Mouse (Mus musculus) MEL (cell line): ENCODE results near the gene Mcur1. TPM values are rescaled to one million over a fixed set of nuclear protein-coding genes. Genes with fewer than 3 reads are reported as not detected.
A peak's percentile ranks its signal among the peaks of the same experiment; 100 is the strongest.

Experiments used
- DNase-seq: peaks from one replicate; pipeline ENCODE4 v3.0.0; 2011; ENCODE audit warnings: low read depth, low spot score
- H3K27ac ChIP-seq: 2 replicates; pipeline ENCODE4 v1.5.1; 2012; ENCODE audit warnings: low read depth, mild to moderate bottlenecking, control low read depth, low read length, moderate library complexity; ENCODE audit not compliant: control insufficient read depth
- H3K27me3 ChIP-seq, 2 experiments: fragments of 150-350 bp in 1 of 2; sonication (generic) in 1 of 2; 2 replicates each; pipeline ENCODE4 v1.6.1; 2012; ENCODE audit warnings: low read length in 2 of 2, mild to moderate bottlenecking in 2 of 2, improper control_type of control experiment in 1 of 2, moderate library complexity in 1 of 2; ENCODE audit not compliant: insufficient read depth in 2 of 2, control insufficient read depth in 1 of 2
- H3K36me3 ChIP-seq, 2 experiments: 2 replicates each; pipeline ENCODE4 v1.6.1; 2012 to 2014; ENCODE audit warnings: low read length in 2 of 2, improper control_type of control experiment in 1 of 2, inconsistent platforms in 1 of 2, mild to moderate bottlenecking in 1 of 2; ENCODE audit not compliant: insufficient read depth in 2 of 2, control insufficient read depth in 1 of 2
- H3K4me1 ChIP-seq, 2 experiments: fragments of 150-350 bp in 1 of 2; sonication (generic) in 1 of 2; 2 replicates each; pipeline ENCODE4 v1.6.1; 2012; ENCODE audit warnings: low read length in 2 of 2, improper control_type of control experiment in 1 of 2, mild to moderate bottlenecking in 1 of 2; ENCODE audit not compliant: insufficient read depth in 2 of 2, control insufficient read depth in 1 of 2
- H3K4me3 ChIP-seq, 2 experiments: fragments of 150-350 bp in 1 of 2; sonication (generic) in 1 of 2; 2 replicates each; pipeline ENCODE4 v1.5.1; 2012; ENCODE audit warnings: low read depth in 2 of 2, low read length in 2 of 2, mild to moderate bottlenecking in 2 of 2, moderate library complexity in 2 of 2, control low read depth in 1 of 2, improper control_type of control experiment in 1 of 2; ENCODE audit not compliant: control insufficient read depth in 1 of 2, insufficient read depth in 1 of 2
- H3K79me2 ChIP-seq: 2 replicates; pipeline ENCODE4 v1.6.1; 2012; ENCODE audit warnings: mild to moderate bottlenecking, low read length, moderate library complexity; ENCODE audit not compliant: control insufficient read depth, poor library complexity, insufficient read depth
- H3K9ac ChIP-seq: 2 replicates; pipeline ENCODE4 v1.6.1; 2012; ENCODE audit warnings: low read depth, mild to moderate bottlenecking, control low read depth, low read length, moderate library complexity; ENCODE audit not compliant: control insufficient read depth, poor library complexity, severe bottlenecking
- H3K9me3 ChIP-seq: fragments of 150-350 bp; sonication (generic); replicated peaks from 2 replicates; pipeline ENCODE4 v1.6.1; 2012; ENCODE audit warnings: mild to moderate bottlenecking, low read length, improper control_type of control experiment, moderate library complexity; ENCODE audit not compliant: insufficient read depth
- CHD1 ChIP-seq: IDR thresholded peaks from 2 replicates; pipeline ENCODE4 v1.6.1; 2012; ENCODE audit warnings: low read depth, mild to moderate bottlenecking, inconsistent platforms, low read length, improper control_type of control experiment
- CHD2 ChIP-seq: IDR thresholded peaks from 2 replicates; pipeline ENCODE4 v1.6.1; 2011; ENCODE audit warnings: low read length, improper control_type of control experiment
- CTCF ChIP-seq, 3 experiments: IDR thresholded peaks in 2 of 3; conservative IDR thresholded peaks in 1 of 3; 2 replicates each; pipeline ENCODE4 v1.5.1; 2011 to 2012; ENCODE audit warnings: low read length in 3 of 3, low read depth in 2 of 3, mild to moderate bottlenecking in 2 of 3, improper control_type of control experiment in 1 of 3, inconsistent platforms in 1 of 3, mixed read lengths in 1 of 3, moderate library complexity in 1 of 3; ENCODE audit not compliant: control insufficient read depth in 1 of 3, insufficient read depth in 1 of 3, poor library complexity in 1 of 3, severe bottlenecking in 1 of 3
- ELF1 ChIP-seq: IDR thresholded peaks from 2 replicates; pipeline ENCODE4 v1.6.1; 2014; ENCODE audit warnings: low read depth, mild to moderate bottlenecking, inconsistent platforms, low read length, improper control_type of control experiment, moderate library complexity
- EP300 ChIP-seq, 2 experiments: IDR thresholded peaks; 2 replicates each; pipeline ENCODE4 v1.6.1; 2011; ENCODE audit warnings: improper control_type of control experiment in 2 of 2, low read length in 2 of 2, low read depth in 1 of 2, mild to moderate bottlenecking in 1 of 2
- ETS1 ChIP-seq: IDR thresholded peaks from 2 replicates; pipeline ENCODE4 v1.6.1; 2012; ENCODE audit warnings: low read depth, mild to moderate bottlenecking, inconsistent platforms, low read length, improper control_type of control experiment, moderate library complexity
- GATA1 ChIP-seq: IDR thresholded peaks from 2 replicates; pipeline ENCODE4 v1.6.1; 2011; ENCODE audit warnings: low read depth, low read length, improper control_type of control experiment
- MAFK ChIP-seq: IDR thresholded peaks from 2 replicates; pipeline ENCODE4 v1.6.1; 2011; ENCODE audit warnings: low read depth, mild to moderate bottlenecking, low read length, improper control_type of control experiment, borderline replicate concordance
- MAX ChIP-seq: IDR thresholded peaks from 2 replicates; pipeline ENCODE4 v1.6.1; 2011; ENCODE audit warnings: low read length, improper control_type of control experiment
- MXI1 ChIP-seq: IDR thresholded peaks from 2 replicates; pipeline ENCODE4 v1.6.1; 2011; ENCODE audit warnings: mild to moderate bottlenecking, low read depth, low read length, improper control_type of control experiment
- MYB ChIP-seq: IDR thresholded peaks from 2 replicates; pipeline ENCODE4 v1.6.1; 2011; ENCODE audit warnings: mild to moderate bottlenecking, low read depth, low read length, improper control_type of control experiment
- MYC ChIP-seq: IDR thresholded peaks from 2 replicates; pipeline ENCODE4 v1.6.1; 2011; ENCODE audit warnings: low read depth, mild to moderate bottlenecking, low read length, improper control_type of control experiment, moderate library complexity
- NELFE ChIP-seq: IDR thresholded peaks from 2 replicates; pipeline ENCODE4 v1.6.1; 2011; ENCODE audit warnings: low read depth, low read length, improper control_type of control experiment
- NRF1 ChIP-seq: IDR thresholded peaks from 2 replicates; pipeline ENCODE4 v1.6.1; 2014; ENCODE audit warnings: low read depth, mild to moderate bottlenecking, inconsistent platforms, low read length, improper control_type of control experiment, moderate library complexity; ENCODE audit not compliant: poor library complexity, insufficient read depth, severe bottlenecking
- POLR2A ChIP-seq, 2 experiments: IDR thresholded peaks; 2 replicates each; pipeline ENCODE4 v1.6.1; 2011 to 2012; ENCODE audit warnings: low read length in 2 of 2, mild to moderate bottlenecking in 2 of 2, control low read depth in 1 of 2, improper control_type of control experiment in 1 of 2, low read depth in 1 of 2, moderate library complexity in 1 of 2; ENCODE audit not compliant: control insufficient read depth in 1 of 2, insufficient read depth in 1 of 2, poor library complexity in 1 of 2
- POLR2AphosphoS2 ChIP-seq: IDR thresholded peaks from 2 replicates; pipeline ENCODE4 v1.6.1; 2011; ENCODE audit warnings: low read length, improper control_type of control experiment
- RAD21 ChIP-seq: IDR thresholded peaks from 2 replicates; pipeline ENCODE4 v1.6.1; 2011; ENCODE audit warnings: mild to moderate bottlenecking, low read depth, low read length, improper control_type of control experiment
- RCOR1 ChIP-seq: IDR thresholded peaks from 2 replicates; pipeline ENCODE4 v1.6.1; 2012; ENCODE audit warnings: low read depth, mild to moderate bottlenecking, inconsistent platforms, low read length, improper control_type of control experiment
- SIN3A ChIP-seq: IDR thresholded peaks from 2 replicates; pipeline ENCODE4 v1.6.1; 2012; ENCODE audit warnings: low read length, improper control_type of control experiment, inconsistent platforms
- SMC3 ChIP-seq: IDR thresholded peaks from 2 replicates; pipeline ENCODE4 v1.6.1; 2011; ENCODE audit warnings: low read depth, low read length, improper control_type of control experiment
- TBP ChIP-seq: IDR thresholded peaks from 2 replicates; pipeline ENCODE4 v1.8.0; 2011; ENCODE audit warnings: low read depth, low read length, improper control_type of control experiment
- TCF12 ChIP-seq: IDR thresholded peaks from 2 replicates; pipeline ENCODE4 v1.6.1; 2014; ENCODE audit warnings: low read depth, mild to moderate bottlenecking, inconsistent platforms, low read length, improper control_type of control experiment, moderate library complexity
- UBTF ChIP-seq: IDR thresholded peaks from 2 replicates; pipeline ENCODE4 v1.6.1; 2012; ENCODE audit warnings: low read depth, mild to moderate bottlenecking, inconsistent platforms, low read length, improper control_type of control experiment, moderate library complexity, borderline replicate concordance; ENCODE audit not compliant: insufficient read depth
- USF1 ChIP-seq: IDR thresholded peaks from 2 replicates; pipeline ENCODE4 v1.6.1; 2014; ENCODE audit warnings: low read depth, mild to moderate bottlenecking, inconsistent platforms, low read length, improper control_type of control experiment, moderate library complexity
- USF2 ChIP-seq, 2 experiments: IDR thresholded peaks; 2 replicates each; pipeline ENCODE4 v1.6.1; 2011 to 2012; ENCODE audit warnings: improper control_type of control experiment in 2 of 2, low read length in 2 of 2, borderline replicate concordance in 1 of 2, inconsistent platforms in 1 of 2, low read depth in 1 of 2, mild to moderate bottlenecking in 1 of 2; ENCODE audit not compliant: insufficient read depth in 1 of 2
- ZC3H11A ChIP-seq: IDR thresholded peaks from 2 replicates; pipeline ENCODE4 v1.6.1; 2012; ENCODE audit warnings: low read depth, mild to moderate bottlenecking, inconsistent platforms, low read length, improper control_type of control experiment
- ZKSCAN1 ChIP-seq: IDR thresholded peaks from 2 replicates; pipeline ENCODE4 v1.6.1; 2012; ENCODE audit warnings: low read depth, mild to moderate bottlenecking, inconsistent platforms, low read length, improper control_type of control experiment, moderate library complexity
- ZMIZ1 ChIP-seq: IDR thresholded peaks from 2 replicates; pipeline ENCODE4 v1.6.1; 2012; ENCODE audit warnings: low read depth, mild to moderate bottlenecking, inconsistent platforms, low read length, improper control_type of control experiment, moderate library complexity
- ZNF384 ChIP-seq: IDR thresholded peaks from 2 replicates; pipeline ENCODE4 v1.6.1; 2012; ENCODE audit warnings: low read depth, mild to moderate bottlenecking, inconsistent platforms, low read length, improper control_type of control experiment
- polyA plus RNA-seq, 2 experiments: library from polyadenylated mRNA; stranded (reverse) in 1 of 2; unstranded in 1 of 2; fragments of >175 nt in 1 of 2; fragments of >200 nt in 1 of 2; gene quantifications; 2 replicates each; pipeline versions ENCODE4 v1.2.1 to v1.2.4; 2012; ENCODE audit warnings: low replicate concordance in 2 of 2, low read depth in 1 of 2; ENCODE audit not compliant: insufficient read length in 2 of 2, insufficient read depth in 1 of 2, missing spikeins in 1 of 2
- total RNA-seq: library from RNA; depleted of rRNA; stranded (reverse); fragments of 300-350 nt; gene quantifications from 2 replicates; pipeline ENCODE4 v1.2.3, GENCODE M21; 2012

Mcur1 gene
- total and polyA plus RNA-seq, 3 experiments: 8.4 to 19.7 TPM; not detected in 1

DNA sequence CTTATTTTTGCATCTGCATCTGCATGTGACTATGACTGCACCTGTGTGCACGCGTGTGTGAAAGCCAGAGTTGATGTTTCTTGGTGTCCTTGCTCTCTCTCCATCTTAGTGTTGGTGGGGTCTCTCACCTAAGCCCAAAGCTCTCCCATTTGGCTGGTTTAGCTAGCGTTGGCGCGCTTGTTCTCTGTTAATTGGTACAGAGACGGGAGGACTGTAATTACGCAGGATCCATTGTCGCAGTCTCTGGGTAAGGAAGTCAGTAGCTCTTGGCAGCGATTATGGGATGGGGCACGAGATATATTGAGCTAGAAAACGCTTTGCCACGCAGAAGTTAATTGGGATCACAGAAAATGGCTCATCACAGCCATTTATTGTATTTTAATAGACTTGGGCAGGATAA is 17.8 kb upstream of the Mcur1 start:
- no peak for TF ChIP-seq NELFE
- no peak for TF ChIP-seq ZC3H11A
- TF ChIP-seq GATA1: no peak
- no peak for TF ChIP-seq ZMIZ1
- no peak for TF ChIP-seq CTCF (IDR thresholded peaks at IDR 0.05 in 2 of 3, conservative IDR thresholded peaks at IDR 0.05 in 1 of 3; ENCODE audit: control insufficient read depth in 1 of 3, insufficient read depth in 1 of 3, low read depth in 2 of 3, low read length in 3 of 3, poor library complexity in 1 of 3, severe bottlenecking in 1 of 3)
- no peak for TF ChIP-seq MAFK
- TF ChIP-seq ZNF384: no peak
- TF ChIP-seq NRF1: no peak
- no peak for TF ChIP-seq POLR2A (IDR thresholded peaks at IDR 0.05; ENCODE audit: control insufficient read depth in 1 of 2, insufficient read depth in 1 of 2, low read depth in 1 of 2, low read length in 2 of 2, poor library complexity in 1 of 2)
- no peak for TF ChIP-seq CHD1
- TF ChIP-seq MXI1: no peak
- TF ChIP-seq RAD21: no peak
- TF ChIP-seq ELF1: no peak
- no peak for TF ChIP-seq USF1
- Histone ChIP-seq H3K79me2 (no peaks in the 10 kb centered on the region), H3K4me3 (no peak overlapping the region), H3K9ac (no peak overlapping the region), H3K27ac (no peak overlapping the region), H3K9me3 (no peaks in the 10 kb centered on the region), H3K36me3 (no peaks in the 10 kb centered on the region), H3K27me3 (peaks cover 2% of the 10 kb centered on the region in 2 experiments; a peak in 2 of 4 replicates), H3K4me1 (no peaks in the 10 kb centered on the region)
- no peak for DNase-seq

GRCm38 (mm10) chr13:43577254-43577653 is 17.3 kb upstream of the Mcur1 start:
- H3K79me2 ChIP-seq: no peaks in the 10 kb centered on the region
- peaks cover under 1 to 2% of the 10 kb centered on the region in 2 experiments; a peak in 2 of 4 replicates for H3K27me3 ChIP-seq
- peak; percentile 68 for DNase-seq
- no peak overlapping the region for H3K27ac ChIP-seq
- H3K4me1 ChIP-seq: no peaks in the 10 kb centered on the region
- H3K9ac ChIP-seq: no peak overlapping the region
- H3K36me3 ChIP-seq: no peaks in the 10 kb centered on the region
- H3K9me3 ChIP-seq: no peaks in the 10 kb centered on the region
- H3K4me3 ChIP-seq: no peak overlapping the region
- TF ChIP-seq CHD1: no peak
- no peak for TF ChIP-seq UBTF
- TF ChIP-seq MYB: no peak
- no peak for TF ChIP-seq MXI1
- TF ChIP-seq TCF12: no peak
- TF ChIP-seq ETS1: no peak
- no peak for TF ChIP-seq USF2 (IDR thresholded peaks at IDR 0.05; ENCODE audit: borderline replicate concordance in 1 of 2, insufficient read depth in 1 of 2, low read depth in 1 of 2, low read length in 2 of 2)
- TF ChIP-seq MAFK: no peak
- peak; percentile 66 for TF ChIP-seq MAX
- peak; percentile 63; the same call in 1 of the 2 replicates for TF ChIP-seq MYC
- no peak for TF ChIP-seq ZMIZ1
- TF ChIP-seq SIN3A: no peak
- TF ChIP-seq ZKSCAN1: no peak
- no peak for TF ChIP-seq TBP
- TF ChIP-seq POLR2A (IDR thresholded peaks at IDR 0.05; ENCODE audit: control insufficient read depth in 1 of 2, insufficient read depth in 1 of 2, low read depth in 1 of 2, low read length in 2 of 2, poor library complexity in 1 of 2): no peak
- peak; percentile 24; the same call in 1 of the 2 replicates for TF ChIP-seq ZC3H11A
- TF ChIP-seq CHD2: no peak
- no peak for TF ChIP-seq EP300 (IDR thresholded peaks at IDR 0.05; ENCODE audit: low read depth in 1 of 2, low read length in 2 of 2)
- TF ChIP-seq USF1: peak; percentile 65; the same call in 1 of the 2 replicates
- no peak for TF ChIP-seq NRF1
- peak; percentile 57 for TF ChIP-seq SMC3
- TF ChIP-seq GATA1: no peak
- no peak for TF ChIP-seq POLR2AphosphoS2
- peak; percentile 54 to 85 (median 70) for TF ChIP-seq CTCF (IDR thresholded peaks at IDR 0.05 in 2 of 3, conservative IDR thresholded peaks at IDR 0.05 in 1 of 3; ENCODE audit: control insufficient read depth in 1 of 3, insufficient read depth in 1 of 3, low read depth in 2 of 3, low read length in 3 of 3, poor library complexity in 1 of 3, severe bottlenecking in 1 of 3)
- TF ChIP-seq RAD21: peak; percentile 32
- TF ChIP-seq RCOR1: no peak
